Mouse (Mus musculus) thymus, adult 2 months (tissue): ENCODE measurements around the gene Tmem252.

ENCODE experiments used
- CTCF ChIP-seq: fragments of 200-500 bp; IDR thresholded peaks from 2 replicates; pipeline ENCODE4 v1.5.1; 2012; ENCODE audit warnings: mild to moderate bottlenecking, control low read depth, low read length, moderate library complexity, borderline replicate concordance; ENCODE audit not compliant: control insufficient read depth, poor library complexity, insufficient read depth; ENCODE audit errors: extremely low read depth
- POLR2A ChIP-seq: fragments of 200-500 bp; IDR thresholded peaks from 2 replicates; pipeline ENCODE4 v1.6.1; 2012; ENCODE audit warnings: mild to moderate bottlenecking, low read length, control low read depth, moderate library complexity; ENCODE audit not compliant: control insufficient read depth, poor library complexity, insufficient read depth; ENCODE audit errors: extremely low read depth

DNA sequence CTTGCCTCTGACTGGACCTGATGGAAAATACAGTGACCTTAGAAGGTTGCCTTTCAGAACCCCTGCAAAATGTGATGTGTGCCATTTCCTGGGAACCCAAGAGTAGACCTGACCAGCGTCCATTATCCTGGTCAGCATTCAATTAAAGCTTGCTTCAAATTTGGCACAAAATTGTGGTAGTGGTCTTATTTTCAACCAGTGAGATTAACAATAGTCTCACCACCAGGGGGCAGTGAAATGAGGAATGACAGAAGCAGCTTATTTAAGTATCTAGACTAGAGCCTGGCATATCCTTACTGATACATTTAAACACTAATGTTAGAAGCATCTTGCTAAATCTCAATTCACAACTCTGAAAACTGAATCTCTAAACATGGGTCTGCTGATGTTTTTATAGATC lies 31.6 kb downstream of the Tmem252 start:
- TF ChIP-seq CTCF (no peak), POLR2A (no peak)
